Mouse (Mus musculus): ENCODE data around the gene Cers3.

GRCm38 (mm10) chr7:66840008-66840719 is 96.9 kb downstream of the Cers3 start:
- TF ChIP-seq CTCF (IDR thresholded peaks at IDR 0.05; ENCODE audit: low read depth, low read length) (peak; percentile 12; the same call in 1 of the 2 replicates), POLR2A (IDR thresholded peaks at IDR 0.05; ENCODE audit: extremely low read depth, insufficient read depth, low read length) (no peak)

Measured in liver, adult 2 months (tissue).